Mouse (Mus musculus): ENCODE measurements around the gene P2ry12.

- no peak for TF ChIP-seq CTCF (IDR thresholded peaks at IDR 0.05; ENCODE audit: borderline replicate concordance, insufficient read depth, low read depth, low read length)
- no peak for TF ChIP-seq POLR2A (IDR thresholded peaks at IDR 0.05; ENCODE audit: borderline replicate concordance, insufficient read depth, low read length)
Measured at GRCm38 (mm10) chr3:59250454-59250853, 12.2 kb downstream of the P2ry12 start.

Measured in cerebellum, adult 2 months (tissue).